Mouse (Mus musculus): ENCODE results near the gene Il1r2. TPM values are rescaled to one million over a fixed set of nuclear protein-coding genes. Genes with fewer than 3 reads are reported as not detected.

The Il1r2 gene
- polyA plus RNA-seq, 1 experiment from 2014 or later, result 0.49 TPM

DNA sequence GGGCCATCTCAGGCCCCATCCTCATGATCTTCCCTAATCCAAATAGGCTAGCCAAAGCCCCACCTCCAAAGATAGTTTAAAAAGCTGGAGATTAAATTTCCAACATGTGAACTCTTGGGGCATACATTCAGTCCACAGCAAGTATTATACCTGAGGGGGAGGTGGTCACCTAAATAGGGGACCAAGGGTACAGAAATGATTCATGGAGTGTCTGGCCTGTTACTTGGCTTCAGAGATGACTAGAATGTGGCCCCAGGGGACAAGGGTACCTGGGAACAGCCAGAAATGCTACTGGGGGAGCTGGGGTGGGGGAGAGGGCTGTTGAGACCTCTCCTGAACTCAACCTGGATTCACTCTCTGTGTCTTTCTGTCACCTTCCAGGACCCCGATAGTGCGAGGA, 3.4 kb downstream of the Il1r2 start:
- Histone ChIP-seq H3K36me3 (no peaks in the 10 kb centered on the region), H3K4me1 (peaks cover 9% of the 10 kb centered on the region), H3K9me3 (replicated peaks) (no peaks in the 10 kb centered on the region), H3K27me3 (ENCODE audit: low read depth, poor library complexity, severe bottlenecking) (no peaks in the 10 kb centered on the region), H3K4me3 (no peak overlapping the region), H3K27ac (replicated peaks) (no peak overlapping the region)
- WGBS, result 86% methylated on average over 2 of the region's 2 CpGs
- no peak for DNase-seq (ENCODE audit: low spot score)

DNA sequence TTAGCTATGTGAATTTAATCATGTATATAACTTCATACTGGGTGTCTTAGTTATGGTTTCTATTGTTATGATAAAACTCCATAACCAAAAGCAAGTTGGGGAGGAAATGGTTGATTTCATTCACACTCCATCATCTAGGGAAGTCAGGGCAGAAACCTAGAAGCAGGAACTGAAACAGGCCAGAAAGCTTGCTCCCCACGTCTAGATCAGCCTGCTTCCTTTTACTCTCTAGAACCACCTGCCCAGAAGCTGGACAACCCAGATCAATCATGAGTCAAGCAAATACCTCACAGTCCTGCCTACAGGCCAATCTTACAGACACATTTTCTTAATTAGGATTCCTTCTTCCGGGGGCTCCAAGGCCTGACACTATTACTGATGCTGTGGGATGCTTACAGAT, 7.2 kb downstream of the Il1r2 start:
- Histone ChIP-seq H3K36me3 (no peaks in the 10 kb centered on the region), H3K27ac (replicated peaks) (no peak overlapping the region), H3K27me3 (ENCODE audit: low read depth, poor library complexity, severe bottlenecking) (peaks cover 6% of the 10 kb centered on the region; the same call in 1 of the 2 replicates), H3K9me3 (replicated peaks) (no peaks in the 10 kb centered on the region), H3K4me1 (peaks cover 4% of the 10 kb centered on the region), H3K4me3 (no peak overlapping the region)
- WGBS, result 71% methylated on average over 2 of the region's 2 CpGs
- no peak for DNase-seq (ENCODE audit: low spot score)

DNA sequence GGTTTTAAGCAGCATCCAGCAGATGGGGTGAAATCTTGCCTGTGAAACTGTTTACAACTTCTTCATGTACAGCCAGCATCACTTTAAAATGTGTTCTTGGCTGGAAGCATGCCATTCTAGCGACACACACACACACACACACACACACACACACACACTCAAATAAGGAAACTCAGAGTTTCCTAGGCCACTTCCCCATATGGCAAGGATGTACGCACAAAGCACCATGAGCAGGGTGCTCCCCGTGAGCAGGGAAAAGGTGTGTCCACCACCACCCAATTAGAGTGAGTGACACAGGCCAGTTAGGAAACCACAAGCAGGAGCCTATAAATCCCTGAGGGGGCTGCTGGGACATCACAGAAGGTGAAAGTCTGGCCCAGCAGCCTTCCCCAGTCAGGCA, 10.5 kb downstream of the Il1r2 start:
- DNase-seq (ENCODE audit: low spot score), result no peak
- H3K27me3 ChIP-seq (ENCODE audit: low read depth, poor library complexity, severe bottlenecking), result peaks cover 18% of the 10 kb centered on the region
- H3K36me3 ChIP-seq, result no peaks in the 10 kb centered on the region
- no peaks in the 10 kb centered on the region for H3K9me3 ChIP-seq (replicated peaks)
- WGBS, result 74% methylated on average over 3 of the region's 3 CpGs
- no peak overlapping the region for H3K27ac ChIP-seq (replicated peaks)
- H3K4me3 ChIP-seq, result no peak overlapping the region
- H3K4me1 ChIP-seq, result peaks cover 4% of the 10 kb centered on the region

DNA sequence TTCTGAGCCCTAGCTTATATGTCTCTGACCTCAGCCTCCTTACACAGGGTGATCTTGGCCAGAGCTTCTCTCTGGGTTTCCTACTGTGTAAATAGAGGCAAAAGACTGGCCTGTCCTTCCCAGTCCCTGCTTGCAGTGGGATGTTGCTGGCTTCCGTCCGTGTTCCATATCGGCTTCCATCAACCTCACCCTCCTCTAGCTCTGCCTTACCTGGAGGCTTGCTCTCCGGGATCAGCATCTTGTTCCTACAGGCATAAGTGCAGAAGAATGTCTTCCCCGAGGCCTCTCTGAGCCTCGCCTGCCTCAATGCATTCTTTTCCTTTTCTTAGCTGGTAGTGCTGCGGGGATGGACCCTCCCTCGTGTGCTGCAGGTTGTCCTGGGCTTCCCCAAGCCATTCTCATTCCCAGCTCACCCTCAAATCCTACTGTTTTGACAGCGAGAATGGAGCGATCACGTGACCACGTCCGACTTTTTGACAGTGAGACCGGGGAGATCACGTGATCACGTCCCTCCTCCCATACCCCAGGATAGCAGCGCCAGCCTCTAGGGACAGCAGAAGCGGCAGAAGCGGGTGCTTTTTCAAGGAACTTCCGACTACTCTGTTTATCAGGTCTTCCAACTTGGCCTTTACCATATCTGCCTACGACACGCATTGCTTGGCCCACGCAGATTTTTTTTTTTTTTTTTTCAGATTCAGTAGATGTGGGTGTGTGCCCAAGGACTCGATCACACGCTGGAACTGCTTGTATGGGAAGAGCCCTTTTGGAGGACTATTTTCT, 11.7 kb downstream of the Il1r2 start:
- Histone ChIP-seq H3K9me3 (replicated peaks) (no peaks in the 10 kb centered on the region), H3K4me3 (peak overlapping the region; percentile 63), H3K27ac (replicated peaks) (peak overlapping the region; percentile 42; the same call in 1 of the 2 replicates), H3K4me1 (peaks cover 4% of the 10 kb centered on the region), H3K36me3 (no peaks in the 10 kb centered on the region), H3K27me3 (ENCODE audit: low read depth, poor library complexity, severe bottlenecking) (peaks cover 18% of the 10 kb centered on the region)
- WGBS, result 6% methylated on average over 25 of the region's 25 CpGs
- DNase-seq (ENCODE audit: low spot score), result peak; percentile 83

DNA sequence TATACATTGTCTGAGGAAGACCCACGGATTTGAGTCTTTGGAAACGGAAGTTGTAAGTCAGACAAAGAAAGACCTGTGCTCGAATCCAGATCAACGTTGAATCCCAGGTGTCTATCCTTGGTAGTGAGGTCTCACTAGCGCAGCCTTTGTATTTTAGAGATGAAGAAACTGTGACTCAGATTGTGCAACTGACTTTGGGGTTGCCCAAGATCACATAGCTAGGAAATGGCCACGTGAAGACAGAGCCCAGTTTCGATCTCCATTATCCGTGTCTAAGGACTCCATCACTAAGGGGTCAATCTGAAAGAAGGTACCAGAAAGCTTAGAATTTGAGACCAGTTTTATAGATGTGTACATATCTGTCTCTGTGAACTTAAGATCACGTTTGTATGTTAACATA, 17.3 kb downstream of the Il1r2 start:
- no peak overlapping the region for H3K4me3 ChIP-seq
- H3K9me3 ChIP-seq (replicated peaks), result no peaks in the 10 kb centered on the region
- WGBS, result 87% methylated on average over 9 of the region's 9 CpGs
- DNase-seq (ENCODE audit: low spot score), result no peak
- no peaks in the 10 kb centered on the region for H3K4me1 ChIP-seq
- H3K36me3 ChIP-seq, result no peaks in the 10 kb centered on the region
- no peak overlapping the region for H3K27ac ChIP-seq (replicated peaks)
- peaks cover 12% of the 10 kb centered on the region for H3K27me3 ChIP-seq (ENCODE audit: low read depth, poor library complexity, severe bottlenecking)

DNA sequence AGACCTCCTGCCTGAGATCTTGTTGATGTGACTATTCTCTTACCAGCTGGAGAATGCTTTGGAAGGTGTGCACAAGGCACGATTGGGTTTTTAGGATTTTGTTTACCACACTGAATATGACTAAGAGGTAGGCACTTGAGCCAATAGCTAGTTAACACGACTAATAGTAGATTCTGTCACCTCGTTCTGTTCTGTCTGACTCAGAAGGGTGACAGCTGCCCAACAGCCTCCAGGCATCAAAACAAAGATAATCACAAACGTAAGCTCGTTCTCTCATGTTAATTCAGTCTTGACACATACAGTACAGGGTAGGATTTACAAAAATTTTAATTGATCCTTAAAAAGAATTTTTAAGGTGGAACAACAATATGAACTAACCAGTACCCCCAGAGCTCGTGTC, 18.7 kb downstream of the Il1r2 start:
- Histone ChIP-seq H3K36me3 (no peaks in the 10 kb centered on the region), H3K27ac (replicated peaks) (no peak overlapping the region), H3K9me3 (replicated peaks) (no peaks in the 10 kb centered on the region), H3K4me1 (no peaks in the 10 kb centered on the region), H3K27me3 (ENCODE audit: low read depth, poor library complexity, severe bottlenecking) (no peaks in the 10 kb centered on the region), H3K4me3 (no peak overlapping the region)
- 85% methylated on average over 6 of the region's 6 CpGs for WGBS
- DNase-seq (ENCODE audit: low spot score), result no peak

DNA sequence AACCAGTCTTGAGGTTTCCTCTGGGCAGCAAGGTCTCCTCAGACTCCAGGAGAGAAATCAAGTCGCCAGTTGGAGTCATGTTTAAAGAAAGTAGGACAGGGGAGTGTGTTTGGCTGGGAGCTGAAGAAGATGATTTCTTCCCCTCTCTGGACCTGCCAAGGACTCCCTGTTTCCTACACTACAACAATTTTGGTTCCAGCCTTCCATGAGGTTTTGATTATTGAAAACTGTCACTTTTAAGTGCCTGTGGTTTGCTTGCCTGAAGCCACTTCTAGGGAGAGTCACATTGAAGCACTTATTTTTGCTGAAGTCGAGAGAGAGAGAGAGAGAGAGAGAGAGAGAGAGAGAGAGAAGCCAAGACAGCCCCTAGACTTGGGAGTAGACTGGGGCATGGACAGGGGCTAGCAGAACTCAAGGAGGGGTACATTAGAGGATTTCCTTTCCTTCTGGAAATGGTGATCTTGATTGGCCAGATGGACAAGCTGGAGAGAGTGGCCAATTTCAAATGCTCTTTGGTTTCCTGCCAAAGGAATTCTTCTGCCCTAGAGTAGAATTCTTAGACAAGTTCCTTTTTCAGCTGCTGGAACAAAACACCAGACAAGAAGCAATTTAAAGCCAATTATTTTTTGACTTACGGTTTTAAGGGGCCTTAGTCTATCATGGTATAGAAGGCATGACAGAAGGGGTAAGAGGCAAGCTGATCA, 20.9 kb downstream of the Il1r2 start:
- no peaks in the 10 kb centered on the region for H3K9me3 ChIP-seq (replicated peaks)
- H3K4me3 ChIP-seq, result no peak overlapping the region
- no peak overlapping the region for H3K27ac ChIP-seq (replicated peaks)
- no peaks in the 10 kb centered on the region for H3K36me3 ChIP-seq
- no peaks in the 10 kb centered on the region for H3K4me1 ChIP-seq
- H3K27me3 ChIP-seq (ENCODE audit: low read depth, poor library complexity, severe bottlenecking), result no peaks in the 10 kb centered on the region
- no peak for DNase-seq (ENCODE audit: low spot score)
- WGBS, result 83% methylated on average over 3 of the region's 3 CpGs

DNA sequence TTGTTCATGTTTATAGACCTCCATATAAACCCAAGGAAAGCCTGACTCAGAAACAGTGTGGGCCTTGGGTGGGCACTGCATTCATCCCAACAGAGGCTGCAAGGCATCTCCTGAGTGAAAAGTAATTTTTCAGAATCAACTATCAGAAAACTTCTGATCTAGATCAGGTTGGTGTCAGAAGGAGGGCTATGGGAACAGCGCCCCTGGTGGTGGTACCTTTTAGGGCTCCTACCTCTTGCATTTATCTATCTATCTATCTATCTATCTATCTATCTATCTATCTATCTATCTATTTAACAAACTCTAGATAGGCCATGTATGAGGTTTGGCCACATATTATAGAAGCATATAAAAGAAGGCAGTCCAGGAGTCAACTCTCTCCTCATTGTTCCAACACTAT, 21.7 kb downstream of the Il1r2 start:
- Histone ChIP-seq H3K27ac (replicated peaks) (no peak overlapping the region), H3K36me3 (no peaks in the 10 kb centered on the region), H3K4me3 (no peak overlapping the region), H3K27me3 (ENCODE audit: low read depth, poor library complexity, severe bottlenecking) (no peaks in the 10 kb centered on the region), H3K9me3 (replicated peaks) (no peaks in the 10 kb centered on the region), H3K4me1 (no peaks in the 10 kb centered on the region)
- WGBS, result 10% methylated on average over 1 of the region's 1 CpGs
- no peak for DNase-seq (ENCODE audit: low spot score)

DNA sequence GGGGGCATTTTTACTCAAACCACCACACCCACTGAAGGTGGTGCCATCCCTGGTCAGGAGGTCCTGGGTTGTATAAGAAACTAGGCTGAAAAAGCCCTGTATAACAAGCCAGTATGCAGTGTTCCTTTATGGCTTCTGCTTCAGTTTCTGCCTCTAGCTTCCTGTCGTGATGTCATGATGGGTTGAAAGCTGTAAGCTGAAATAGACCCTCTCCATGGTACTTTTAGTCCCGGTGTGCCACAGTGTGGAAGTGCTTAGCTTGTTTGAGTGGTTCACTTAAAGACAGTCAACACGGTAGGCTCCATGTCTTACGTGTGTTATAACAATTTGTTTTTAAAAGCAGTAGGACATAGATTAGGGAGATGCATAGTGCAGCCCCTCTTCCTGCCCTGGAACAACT, 32.4 kb downstream of the Il1r2 start:
- Histone ChIP-seq H3K4me3 (no peak overlapping the region), H3K9me3 (replicated peaks) (no peaks in the 10 kb centered on the region), H3K4me1 (no peaks in the 10 kb centered on the region), H3K27ac (replicated peaks) (no peak overlapping the region), H3K36me3 (no peaks in the 10 kb centered on the region), H3K27me3 (ENCODE audit: low read depth, poor library complexity, severe bottlenecking) (no peaks in the 10 kb centered on the region)
- 87% methylated on average over 4 of the region's 4 CpGs for WGBS
- no peak for DNase-seq (ENCODE audit: low spot score)

DNA sequence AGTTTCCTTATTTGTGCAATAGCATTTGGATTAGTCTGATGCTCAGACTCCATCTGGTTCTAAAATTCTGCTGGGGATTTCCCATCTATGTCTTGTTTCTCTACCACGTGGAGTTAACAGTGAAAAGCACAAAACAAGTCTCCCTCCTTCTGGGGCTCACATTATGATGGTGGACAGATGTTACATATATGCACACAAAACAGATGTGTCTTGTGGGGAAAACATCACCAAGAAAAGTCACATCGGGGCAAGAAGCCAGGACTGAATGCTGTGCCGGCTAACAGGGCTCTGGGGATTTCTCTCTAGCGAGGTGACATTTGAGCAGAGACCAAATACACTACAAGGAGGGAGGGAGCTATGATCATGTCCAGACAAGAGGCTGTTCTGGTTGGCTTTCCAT, 32.8 kb downstream of the Il1r2 start:
- Histone ChIP-seq H3K27ac (replicated peaks) (no peak overlapping the region), H3K9me3 (replicated peaks) (no peaks in the 10 kb centered on the region), H3K36me3 (no peaks in the 10 kb centered on the region), H3K4me3 (no peak overlapping the region), H3K27me3 (ENCODE audit: low read depth, poor library complexity, severe bottlenecking) (no peaks in the 10 kb centered on the region), H3K4me1 (no peaks in the 10 kb centered on the region)
- DNase-seq (ENCODE audit: low spot score), result no peak
- 85% methylated on average over 4 of the region's 4 CpGs for WGBS

DNA sequence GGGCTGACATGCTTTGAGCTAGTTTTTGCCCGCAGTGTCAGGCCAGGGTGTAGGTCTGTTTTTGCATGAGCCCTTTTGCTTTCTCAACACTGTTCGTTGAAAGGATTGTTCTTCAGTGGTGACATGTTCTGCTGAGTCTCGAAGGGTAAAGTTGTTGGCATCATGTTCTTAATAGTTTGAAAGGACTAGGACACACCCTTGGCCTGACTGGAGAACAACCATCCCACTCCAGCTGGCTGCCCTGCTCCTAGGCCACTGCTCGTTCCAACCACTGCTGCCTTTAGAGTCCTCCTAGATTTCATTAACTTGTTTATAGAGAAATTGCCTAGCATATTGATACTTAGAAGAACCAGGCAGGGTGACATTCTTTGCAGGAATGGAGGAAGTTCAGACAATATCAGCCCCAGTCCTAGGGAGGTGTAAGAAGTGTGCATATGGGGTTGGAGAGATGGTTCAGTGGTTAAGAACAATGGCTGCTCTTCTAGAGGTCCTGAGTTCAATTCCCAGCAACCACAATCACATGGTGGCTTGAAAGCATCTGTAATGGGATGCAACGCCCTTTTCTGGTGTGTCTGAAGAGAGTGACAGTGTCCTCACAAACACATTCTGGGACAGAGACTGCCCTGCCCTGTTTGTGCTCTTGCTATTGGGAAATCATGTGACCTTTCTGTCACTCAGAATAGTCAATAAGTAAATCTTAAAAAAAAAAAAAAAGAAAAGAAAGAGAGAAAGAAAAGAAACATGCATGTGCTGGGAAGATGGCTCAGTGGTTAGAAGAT, 34.3 kb downstream of the Il1r2 start:
- no peak for DNase-seq (ENCODE audit: low spot score)
- no peaks in the 10 kb centered on the region for H3K36me3 ChIP-seq
- no peaks in the 10 kb centered on the region for H3K9me3 ChIP-seq (replicated peaks)
- no peak overlapping the region for H3K27ac ChIP-seq (replicated peaks)
- WGBS, result 80% methylated on average over 5 of the region's 5 CpGs
- no peaks in the 10 kb centered on the region for H3K4me1 ChIP-seq
- no peak overlapping the region for H3K4me3 ChIP-seq
- no peaks in the 10 kb centered on the region for H3K27me3 ChIP-seq (ENCODE audit: low read depth, poor library complexity, severe bottlenecking)

DNA sequence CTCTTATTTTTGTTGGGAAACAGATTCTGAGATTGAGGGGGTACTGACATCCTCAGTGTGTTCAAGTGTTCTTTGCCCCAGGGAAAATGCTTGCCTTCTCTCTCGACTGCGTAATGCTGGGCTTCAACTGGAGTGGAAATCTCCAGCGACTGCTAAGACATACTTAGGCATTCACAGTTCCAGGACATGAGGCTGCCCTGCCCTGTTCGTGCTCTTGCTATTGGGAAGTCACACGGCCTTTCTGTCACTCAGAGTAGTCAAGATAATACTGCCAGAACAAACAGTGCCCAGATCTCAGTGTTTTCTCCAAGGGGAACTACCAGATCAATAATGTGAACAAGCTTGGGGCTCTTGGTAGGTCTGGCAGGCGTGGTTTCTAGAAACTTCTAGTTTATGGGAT, 35.9 kb downstream of the Il1r2 start:
- H3K9me3 ChIP-seq (replicated peaks), result no peaks in the 10 kb centered on the region
- H3K27me3 ChIP-seq (ENCODE audit: low read depth, poor library complexity, severe bottlenecking), result no peaks in the 10 kb centered on the region
- DNase-seq (ENCODE audit: low spot score), result no peak
- no peak overlapping the region for H3K27ac ChIP-seq (replicated peaks)
- 82% methylated on average over 6 of the region's 6 CpGs for WGBS
- H3K4me3 ChIP-seq, result no peak overlapping the region
- no peaks in the 10 kb centered on the region for H3K4me1 ChIP-seq
- H3K36me3 ChIP-seq, result no peaks in the 10 kb centered on the region

DNA sequence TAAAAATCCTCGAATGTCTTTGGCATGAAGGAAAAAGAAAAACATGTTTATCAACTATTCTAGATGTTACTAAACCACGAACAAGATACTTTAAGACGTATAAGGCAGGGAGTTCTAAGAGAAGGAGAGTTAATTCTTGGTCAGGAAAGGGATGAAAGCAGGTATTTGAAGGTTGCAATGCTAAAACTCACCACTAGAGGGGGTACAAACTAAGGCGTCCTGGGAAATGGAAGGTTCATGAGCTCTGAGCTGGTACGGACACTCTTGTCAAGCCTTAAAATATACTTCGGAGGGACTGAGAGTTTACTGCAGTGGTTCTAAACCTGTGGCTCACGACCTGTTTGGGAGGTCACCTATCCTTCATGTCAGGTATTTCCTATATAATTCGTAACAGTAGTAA, 41.4 kb downstream of the Il1r2 start:
- H3K27me3 ChIP-seq (ENCODE audit: low read depth, poor library complexity, severe bottlenecking), result no peaks in the 10 kb centered on the region
- DNase-seq (ENCODE audit: low spot score), result no peak
- no peaks in the 10 kb centered on the region for H3K36me3 ChIP-seq
- H3K4me3 ChIP-seq, result no peak overlapping the region
- no peak overlapping the region for H3K27ac ChIP-seq (replicated peaks)
- H3K9me3 ChIP-seq (replicated peaks), result no peaks in the 10 kb centered on the region
- H3K4me1 ChIP-seq, result peaks cover 6% of the 10 kb centered on the region; the same call in 1 of the 2 replicates
- 47% methylated on average over 8 of the region's 8 CpGs for WGBS

Measured in midbrain, embryonic 10.5 days (tissue).